Mouse (Mus musculus) cerebellum, adult 18-20 months (tissue): ENCODE measurements around the gene Tex261.

Experiments
- DNase-seq, 2 experiments: peaks; one replicate each; pipeline ENCODE4 v3.0.0; 2021

Gene Tex261

DNA sequence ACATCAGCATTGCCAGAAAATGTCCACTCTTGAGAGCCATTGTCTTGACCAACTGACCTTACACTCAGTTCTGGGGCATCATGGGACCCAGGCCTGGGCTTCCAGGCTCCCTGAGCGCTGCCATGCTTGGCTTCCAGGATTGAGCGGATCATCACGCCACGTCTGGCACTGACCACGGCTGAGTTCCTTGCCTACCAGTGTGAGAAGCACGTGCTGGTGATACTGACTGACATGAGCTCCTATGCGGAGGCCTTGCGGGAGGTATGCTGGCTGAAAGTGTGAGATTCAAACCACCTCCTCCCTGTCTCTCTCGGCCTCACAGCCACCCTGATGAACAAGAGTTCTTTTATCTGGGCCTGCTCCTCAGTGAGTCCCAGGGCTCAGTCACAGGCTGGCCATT is 19.6 kb downstream of the Tex261 start:
- no peak for DNase-seq

DNA sequence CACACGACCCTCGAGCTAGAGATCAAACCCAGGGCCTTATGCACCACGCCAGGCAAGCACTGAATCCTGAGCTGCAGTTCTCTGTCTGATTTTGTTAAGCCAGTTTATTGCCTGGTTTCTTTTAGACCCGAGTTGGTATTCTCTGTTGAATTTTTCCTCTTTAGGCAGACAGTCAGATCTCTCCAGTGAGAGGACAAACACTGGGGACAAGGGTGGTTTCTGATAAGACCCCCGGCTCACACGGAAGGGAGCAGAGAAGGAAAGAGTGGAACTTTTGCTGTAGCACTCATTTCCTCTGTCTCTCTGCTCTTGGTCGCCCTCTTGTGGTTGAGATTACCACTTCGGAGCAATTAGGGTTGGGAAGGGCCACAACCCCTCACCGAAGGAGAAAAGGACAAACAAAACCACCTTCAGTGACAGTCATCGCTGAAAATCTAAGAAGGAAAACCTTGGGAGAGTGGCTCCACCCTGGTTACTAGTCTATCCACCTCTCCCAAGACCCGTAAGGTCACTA is 25.4 kb downstream of the Tex261 start:
- peak; percentile 53 to 63 for DNase-seq

DNA sequence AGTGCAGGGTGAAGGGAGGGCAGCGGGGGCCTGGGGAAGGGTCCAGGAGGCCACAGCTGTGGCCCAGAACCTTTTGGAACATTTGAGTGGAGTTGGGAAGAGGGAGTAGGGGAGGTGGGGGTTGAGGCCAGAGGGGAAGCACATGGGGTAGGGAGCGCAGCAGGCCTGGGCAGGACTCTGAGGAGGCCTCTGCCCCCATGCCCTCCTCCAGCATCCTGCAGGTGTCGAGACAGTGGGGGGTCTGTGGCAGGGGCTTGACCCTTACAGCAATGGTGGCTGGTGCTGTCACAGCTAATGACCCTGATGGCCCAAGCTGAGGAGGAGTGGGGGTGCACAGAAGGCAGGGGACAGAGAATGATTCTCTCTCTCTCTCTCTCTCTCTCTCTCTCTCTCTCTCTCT is 26.3 kb downstream of the Tex261 start:
- DNase-seq = no peak

DNA sequence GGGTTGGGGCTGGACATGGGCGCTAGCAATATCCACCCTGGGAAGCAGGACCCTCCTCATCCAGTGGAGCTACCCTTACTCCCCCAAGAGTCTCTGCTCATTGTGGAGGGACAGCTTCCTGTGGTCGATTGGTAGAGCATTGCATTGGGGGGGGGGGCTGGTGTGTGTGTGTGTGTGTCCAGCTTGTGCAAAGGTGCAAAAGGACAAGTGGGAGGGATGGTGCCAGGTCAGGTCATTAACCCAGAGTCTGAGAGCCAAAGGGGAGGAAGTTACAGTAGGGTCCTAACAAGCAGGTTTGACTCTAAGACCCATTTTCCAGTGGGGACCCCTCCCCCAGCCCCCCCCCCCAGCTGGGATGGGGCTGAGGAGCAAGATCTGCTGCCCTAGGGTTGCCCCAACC is 30.1 kb downstream of the Tex261 start:
- no peak for DNase-seq

DNA sequence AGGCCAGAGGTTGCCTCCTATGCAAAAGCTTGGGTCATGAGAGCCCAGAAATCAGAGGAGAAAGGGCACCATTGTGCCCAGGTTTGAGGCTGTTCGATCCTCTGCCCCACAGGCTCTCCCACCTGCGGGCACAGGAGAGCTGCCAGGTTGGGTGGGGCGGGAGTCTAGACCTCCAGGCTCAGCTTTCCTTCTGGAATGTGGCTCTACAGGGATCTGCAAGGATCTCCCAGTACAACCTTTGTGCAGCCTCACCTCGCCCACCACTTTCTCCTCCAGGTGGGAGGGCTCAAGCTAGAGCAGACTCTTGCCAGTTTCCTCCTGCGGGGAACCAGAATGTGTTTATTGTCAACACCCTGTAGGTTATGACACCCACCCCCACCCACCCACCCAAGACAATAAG is 31.1 kb downstream of the Tex261 start:
- no peak for DNase-seq

DNA sequence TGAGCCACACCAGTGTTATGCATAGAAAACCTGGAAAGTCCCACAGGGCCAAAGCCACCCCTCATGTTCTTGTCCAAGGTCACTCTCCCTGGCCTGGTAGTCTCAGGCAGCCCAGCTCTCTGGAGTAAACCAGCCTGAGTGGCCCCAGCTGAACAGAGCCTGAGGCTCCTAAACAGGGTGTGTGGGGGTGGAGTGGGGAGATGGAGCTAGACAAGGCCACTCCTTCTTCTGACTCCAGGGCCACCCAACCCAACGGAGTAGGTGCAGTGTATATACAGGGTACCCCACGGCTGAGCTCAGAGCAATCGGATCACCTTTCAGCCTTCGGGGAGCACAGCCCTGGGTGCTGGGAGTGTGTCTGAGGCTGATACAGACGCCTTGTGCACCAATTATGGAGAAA is 31.5 kb downstream of the Tex261 start:
- no peak for DNase-seq

DNA sequence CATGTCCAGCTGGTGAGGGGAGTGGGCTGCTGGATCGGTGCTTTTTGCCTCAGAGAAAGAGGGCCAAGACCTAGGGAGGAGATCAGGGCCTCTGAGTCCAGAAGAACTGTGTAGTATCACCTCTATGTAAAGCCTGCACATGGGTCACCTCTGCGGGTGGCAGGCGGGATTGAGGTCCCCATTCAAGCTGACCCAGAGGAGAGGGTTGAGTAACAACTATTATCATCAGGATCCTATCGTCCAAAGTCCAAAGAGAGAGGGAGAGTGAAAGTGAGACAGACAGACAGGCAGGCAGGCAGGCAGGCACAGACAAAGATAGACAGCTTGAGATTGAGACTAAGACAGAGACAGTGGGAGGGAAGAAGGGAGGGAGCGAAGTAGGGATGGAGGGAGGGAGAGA is 32.4 kb downstream of the Tex261 start:
- DNase-seq = no peak

DNA sequence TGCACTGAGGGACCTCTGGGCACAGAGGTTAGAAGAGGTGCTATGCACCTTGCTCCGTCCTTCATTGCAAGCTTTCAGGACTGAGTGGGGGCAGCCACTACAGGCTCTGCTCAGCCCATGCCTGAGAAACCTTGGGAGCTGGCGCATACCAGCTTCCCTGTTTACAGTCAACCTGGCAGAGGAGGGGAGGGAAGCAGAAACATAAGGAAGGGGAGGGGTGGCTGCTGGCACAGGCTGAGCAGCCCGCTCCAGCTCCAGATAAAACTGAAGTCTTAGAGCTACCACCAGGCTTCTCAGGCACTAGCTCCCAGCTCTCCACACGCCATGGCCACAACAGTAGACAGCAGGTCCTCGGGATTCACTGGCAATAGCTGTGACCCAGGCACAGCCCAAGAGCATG is 32.9 kb downstream of the Tex261 start, which contains the start of gene Atp6v1b1:
Gene Atp6v1b1 (plus strand): TSS at position 230 of the 400 bp plus-strand sequence.
- no peak for DNase-seq

DNA sequence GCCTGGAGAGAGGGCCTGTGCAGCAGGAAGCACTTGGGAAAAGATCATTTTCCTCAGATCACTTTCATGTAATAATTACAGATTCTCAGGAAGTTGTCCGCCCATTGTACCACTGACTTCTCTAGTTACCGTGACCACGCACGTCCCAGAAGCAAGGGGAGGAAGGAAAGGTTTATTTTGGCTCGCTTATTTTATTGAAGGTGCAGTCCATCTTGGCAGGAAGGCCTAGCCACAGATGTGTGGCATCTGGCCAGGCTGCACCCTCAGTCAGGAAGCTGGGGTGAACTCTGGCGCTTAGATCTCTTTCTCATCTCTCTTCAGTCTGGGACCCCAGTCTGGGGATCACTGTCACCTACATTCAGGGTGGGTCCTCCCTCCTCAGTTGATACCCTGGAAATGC is 37.0 kb downstream of the Tex261 start:
- no peak for DNase-seq

DNA sequence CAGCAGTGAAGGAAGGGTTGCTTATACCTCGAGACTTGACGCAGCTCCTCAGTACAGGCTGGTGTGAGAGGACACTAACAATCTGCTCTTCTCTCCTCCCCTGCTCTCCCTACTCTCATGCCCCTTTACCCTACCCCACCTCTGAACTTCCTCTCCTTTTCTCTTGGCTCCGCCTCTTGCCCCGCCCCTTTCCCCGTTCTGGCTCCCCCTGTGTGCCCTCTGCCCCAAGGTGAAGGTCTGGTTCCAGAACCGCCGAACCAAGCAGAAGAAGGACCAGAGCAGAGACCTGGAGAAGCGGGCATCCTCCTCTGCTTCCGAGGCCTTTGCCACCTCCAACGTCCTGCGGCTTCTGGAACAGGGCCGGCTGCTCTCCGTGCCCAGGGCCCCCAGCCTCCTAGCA is 38.3 kb downstream of the Tex261 start:
- DNase-seq = no peak

DNA sequence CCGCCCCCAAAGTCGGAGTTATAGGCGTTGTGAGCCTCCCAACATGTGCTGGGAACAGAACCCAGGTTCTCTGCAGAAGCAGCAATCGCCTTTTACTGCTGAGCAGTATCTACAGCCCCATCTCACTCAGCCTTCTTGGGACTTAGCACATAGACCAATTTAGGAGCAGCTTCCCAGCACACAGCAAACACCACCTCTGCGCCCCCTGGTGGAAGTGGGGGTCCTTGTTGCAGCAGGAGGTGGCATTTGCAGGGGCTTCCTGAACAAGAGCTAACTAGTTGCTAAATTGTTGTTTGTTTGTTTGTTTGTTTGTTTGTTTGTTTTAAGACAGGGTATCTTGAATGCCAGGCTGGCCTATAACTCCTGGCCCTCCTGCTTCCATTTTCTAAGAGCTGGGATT is 44.5 kb downstream of the Tex261 start:
- DNase-seq = peak; percentile 38 to 54

DNA sequence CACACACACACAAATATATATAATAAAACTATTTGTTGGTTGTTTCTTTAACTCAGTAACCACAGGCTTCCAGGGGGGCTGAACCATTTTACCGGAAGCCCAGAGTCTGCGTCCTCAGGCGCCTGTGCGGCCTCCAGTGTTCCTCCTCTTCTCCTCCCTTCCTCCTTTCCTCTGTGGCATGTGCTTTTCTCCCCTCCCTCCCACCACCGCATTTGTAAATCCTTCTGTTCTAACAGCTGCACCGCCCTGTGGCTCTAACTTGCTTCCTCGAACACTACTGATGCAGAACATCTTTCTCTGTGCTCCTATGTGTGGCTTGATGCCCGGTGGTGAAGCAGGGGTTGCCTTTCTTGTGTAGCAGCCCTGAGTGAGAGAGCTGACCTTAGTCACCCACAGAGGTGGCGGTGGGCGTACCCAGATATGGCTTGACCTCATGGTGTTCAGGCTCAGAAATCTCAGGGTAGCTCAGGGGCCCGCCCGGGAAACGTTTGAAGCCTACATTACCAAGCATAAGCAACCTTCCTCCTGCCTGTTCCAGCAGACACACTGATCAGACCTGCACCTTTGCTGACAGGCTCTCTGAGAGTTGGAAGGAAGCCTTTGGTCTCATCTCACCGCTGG is 46.2 kb downstream of the Tex261 start:
- DNase-seq = no peak

DNA sequence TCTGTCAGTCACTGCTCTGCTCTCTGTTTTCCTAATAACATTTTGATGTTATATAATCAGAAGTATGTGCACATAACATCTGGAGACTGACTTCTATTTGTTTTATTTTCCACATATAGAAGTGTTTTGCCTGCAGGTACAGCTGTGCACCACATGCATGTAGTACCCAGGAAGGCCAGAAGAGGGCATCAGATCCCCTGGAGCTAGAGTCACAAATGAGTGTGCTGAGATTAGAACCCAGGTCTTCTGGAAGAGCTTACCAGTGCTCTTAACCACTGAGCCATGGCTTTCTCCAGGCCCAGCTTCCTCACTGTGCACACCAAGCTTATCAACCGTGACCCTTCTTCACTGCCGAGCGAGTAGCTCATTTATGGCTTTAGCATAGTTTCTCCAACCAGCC is 47.1 kb downstream of the Tex261 start:
- no peak for DNase-seq

DNA sequence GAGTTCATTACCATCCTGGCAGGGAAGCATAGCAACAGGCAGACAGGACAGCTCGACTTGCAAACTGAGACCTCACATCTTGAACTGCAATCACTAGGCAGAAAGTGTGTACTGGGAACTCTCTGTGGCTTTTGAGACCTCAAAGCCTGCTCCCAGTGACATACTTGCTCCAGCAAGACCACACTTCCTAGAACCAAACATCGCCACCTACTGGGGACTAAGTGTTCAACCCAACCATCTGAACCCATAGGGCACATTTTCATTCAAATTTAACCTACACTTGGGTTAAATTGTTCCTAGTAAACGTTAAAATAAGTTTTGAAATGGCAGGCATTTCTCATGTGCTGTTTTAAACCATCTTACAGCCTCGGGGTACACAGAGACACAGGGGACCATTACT is 48.4 kb downstream of the Tex261 start:
- no peak for DNase-seq

DNA sequence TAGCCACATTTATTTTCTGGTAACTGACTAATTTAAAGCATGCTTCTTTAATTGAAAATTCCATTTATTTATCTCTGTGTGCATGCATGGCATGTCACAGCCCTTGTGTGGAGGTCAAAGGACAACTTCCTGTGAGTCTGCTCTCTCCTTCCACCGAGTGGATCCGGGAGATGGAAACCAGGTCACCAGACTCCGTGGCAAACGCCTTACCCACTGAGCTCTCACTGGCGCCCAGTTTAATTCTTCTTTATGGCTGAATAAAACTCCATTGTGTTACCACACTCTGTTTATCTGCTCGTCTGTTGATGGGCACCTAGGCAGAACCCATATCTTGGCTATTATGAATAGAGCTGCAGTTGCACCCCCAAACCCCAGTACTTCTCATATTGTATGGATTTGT is 53.1 kb downstream of the Tex261 start:
- no peak for DNase-seq
